Mouse (Mus musculus) B cell, adult 2 months (primary cell): ENCODE measurements around the gene Ahr.

Experiments used
- DNase-seq, 2 experiments: peaks; one replicate each; pipeline ENCODE4 v3.0.0; 2022

Ahr gene

DNA sequence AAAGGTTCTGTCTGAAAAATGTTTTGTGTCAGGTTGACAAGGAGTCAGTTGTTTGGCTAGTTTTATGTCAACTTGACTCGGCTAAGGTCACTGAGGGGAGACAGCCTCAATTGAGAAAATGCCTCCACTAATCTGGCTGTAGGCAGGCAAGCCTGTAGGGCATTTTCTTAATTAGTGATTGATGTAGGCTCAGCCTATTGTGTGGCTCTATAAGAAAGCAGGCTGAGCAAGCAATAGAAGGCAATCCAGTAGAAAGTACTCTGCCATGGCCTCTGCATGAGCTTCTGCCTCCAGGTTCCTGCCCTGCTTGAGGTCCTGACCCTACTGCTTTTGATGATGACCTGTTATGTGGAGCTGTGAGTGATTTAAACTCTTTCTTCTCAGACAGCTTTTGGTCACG is 33.4 kb downstream of the Ahr start:
- DNase-seq: no peak

DNA sequence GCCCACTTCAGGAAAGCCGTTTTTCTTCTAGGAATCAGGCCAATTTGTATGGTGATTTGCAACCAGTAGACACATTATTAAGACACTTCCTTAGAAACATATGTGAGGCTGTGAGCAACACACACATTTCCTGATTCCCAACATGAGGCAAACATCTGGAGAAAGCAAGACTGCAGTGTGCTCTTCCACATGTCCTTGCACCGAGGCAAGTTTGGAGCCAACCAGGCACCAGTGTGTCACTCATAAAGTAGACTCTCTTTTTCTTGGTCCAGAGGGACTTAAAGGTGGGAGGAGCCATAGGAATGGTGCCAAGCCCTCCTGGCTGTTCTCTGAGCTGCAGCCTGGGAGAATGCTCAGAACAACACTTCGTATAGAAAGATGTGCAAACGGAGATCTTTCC is 39.6 kb downstream of the Ahr start:
- DNase-seq: no peak

DNA sequence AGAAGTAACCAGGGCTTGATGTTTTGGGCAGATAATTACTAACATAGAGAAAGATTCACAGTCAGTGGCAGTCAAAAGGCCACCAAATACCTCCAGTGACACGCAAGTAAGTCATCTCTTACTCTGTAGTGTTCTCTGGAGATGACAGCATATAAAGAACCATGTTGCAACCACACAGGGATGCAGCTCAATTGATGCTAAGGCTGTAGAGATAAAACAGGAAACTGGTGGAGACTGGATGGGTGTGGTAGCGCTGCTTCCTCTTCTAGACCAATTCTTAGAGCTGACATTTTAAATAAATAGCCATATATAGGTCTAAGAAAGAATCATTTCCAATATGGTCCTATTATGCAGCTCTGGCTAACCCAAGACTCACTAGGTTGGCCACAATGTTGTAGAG is 54.1 kb downstream of the Ahr start:
- DNase-seq: no peak

DNA sequence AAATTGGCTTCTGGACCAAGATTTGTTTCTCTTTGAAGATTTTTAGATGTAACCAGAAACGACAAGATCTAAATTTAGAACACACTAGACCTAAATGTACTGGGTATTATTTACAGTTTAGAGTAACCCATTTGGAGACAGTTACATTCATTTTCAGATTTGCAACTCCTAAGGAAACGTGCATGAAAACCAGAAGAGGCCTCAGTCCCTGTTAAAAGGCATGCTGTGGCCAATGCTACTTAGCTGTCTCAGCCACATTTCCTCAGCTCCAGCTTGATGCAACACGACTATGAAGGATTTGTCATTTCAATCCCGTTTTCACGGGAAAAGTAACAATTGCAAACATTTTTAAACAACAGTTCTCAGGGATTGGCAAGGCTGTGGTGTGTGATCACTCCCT is 55.9 kb downstream of the Ahr start:
- DNase-seq: no peak

DNA sequence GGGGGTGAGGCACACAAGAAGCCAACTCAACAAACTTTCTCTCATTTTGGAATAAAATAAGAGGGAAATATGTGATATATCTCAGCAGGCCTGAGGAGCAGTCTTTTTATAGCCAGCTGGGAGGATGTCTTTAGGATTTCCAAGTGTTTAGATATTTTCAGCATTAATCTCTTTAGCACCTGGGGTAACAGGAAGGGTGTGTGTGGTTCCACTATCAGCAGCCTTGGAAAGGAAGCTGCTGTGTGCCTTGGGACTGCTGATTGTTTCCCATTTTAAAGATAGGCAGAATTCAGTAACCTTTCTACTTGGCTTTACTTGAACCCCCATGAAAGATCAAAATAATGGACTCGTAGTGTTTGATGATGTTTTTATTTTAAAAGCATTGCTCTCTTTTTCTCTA is 71.4 kb downstream of the Ahr start:
- no peak for DNase-seq

DNA sequence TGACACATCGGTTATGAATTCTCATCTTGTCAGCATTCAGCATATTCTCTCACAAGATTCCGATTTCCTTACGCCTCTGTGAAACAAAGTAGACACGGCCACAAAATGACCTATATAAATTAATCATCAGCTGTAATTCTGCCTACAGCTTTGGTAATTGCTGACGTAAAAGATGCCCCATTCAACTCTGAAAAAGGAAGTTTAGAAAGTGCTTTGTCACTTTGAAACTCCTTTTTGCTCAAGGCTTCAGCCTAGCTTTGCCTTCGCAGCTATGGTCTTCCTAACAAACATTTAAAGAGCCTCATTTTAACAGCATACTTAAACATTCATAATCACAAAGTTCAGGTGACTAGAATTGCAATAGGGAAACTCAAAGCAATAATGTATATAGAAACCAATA is 72.2 kb downstream of the Ahr start:
- no peak for DNase-seq

DNA sequence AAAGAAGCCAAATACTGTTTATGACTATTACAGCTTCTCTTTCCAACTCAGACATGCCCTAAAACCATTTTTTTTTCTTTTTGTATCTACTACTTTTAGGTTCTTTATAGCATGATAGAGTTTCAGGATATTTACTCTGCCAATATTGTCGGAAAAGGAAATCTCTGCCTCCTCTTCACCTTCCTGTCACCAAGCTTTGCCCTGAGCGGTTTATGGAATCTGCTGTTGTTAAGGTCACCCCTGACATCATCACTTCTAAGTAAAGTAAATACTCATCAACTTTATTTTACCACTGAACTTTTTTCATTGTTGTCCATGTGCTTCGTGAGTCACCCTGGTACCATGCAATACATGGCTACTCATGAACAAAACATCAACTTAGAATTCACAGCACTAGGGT is 75.2 kb downstream of the Ahr start:
- no peak for DNase-seq
